Mouse (Mus musculus): Measurements from ENCODE around the gene Eci2. TPM values are rescaled to one million over a fixed set of nuclear protein-coding genes. Genes with fewer than 3 reads are reported as not detected.
A peak's percentile ranks its signal among the peaks of the same experiment; 100 is the strongest.
"Not testable (repeated sequence)": the region's sequence is repeated elsewhere in the genome, so short reads cannot be mapped to it uniquely, and the experiment has no call there.

Gene Eci2
- polyA plus RNA-seq, 1 experiment from 2014 or later: 118 TPM

- H3K36me3 ChIP-seq: peaks cover 66% of the 10 kb centered on the region
- H3K4me1 ChIP-seq; H3K27ac ChIP-seq (replicated peaks); ATAC-seq (ENCODE audit: low FRiP score, low read depth); H3K27me3 ChIP-seq; H3K9me3 ChIP-seq; H3K9ac ChIP-seq (replicated peaks); H3K4me2 ChIP-seq (replicated peaks); H3K4me3 ChIP-seq: not testable (repeated sequence)
- WGBS: 67% methylated on average over 5 of the region's 5 CpGs
These were observed 48.3 kb downstream of the Eci2 start for GRCm38 (mm10) chr13:34978635-34979034.

- Histone ChIP-seq H3K4me2 (replicated peaks) (no peak overlapping the region), H3K9ac (replicated peaks) (no peak overlapping the region), H3K4me1 (no peaks in the 10 kb centered on the region), H3K27ac (replicated peaks) (no peak overlapping the region), H3K27me3 (no peaks in the 10 kb centered on the region), H3K36me3 (peaks cover 55% of the 10 kb centered on the region), H3K9me3 (no peaks in the 10 kb centered on the region), H3K4me3 (no peak overlapping the region)
- no peak for ATAC-seq (ENCODE audit: low FRiP score, low read depth)
- WGBS: over 99% methylated on average over 3 of the region's 3 CpGs
These were observed 49.5 kb downstream of the Eci2 start for GRCm38 (mm10) chr13:34977410-34977809.

GRCm38 (mm10) chr13:34976116-34976515, 50.8 kb downstream of the Eci2 start:
- no peak overlapping the region for H3K27ac ChIP-seq (replicated peaks)
- H3K36me3 ChIP-seq: peaks cover 43% of the 10 kb centered on the region
- WGBS: 95% methylated on average over 4 of the region's 4 CpGs
- H3K4me2 ChIP-seq (replicated peaks): no peak overlapping the region
- no peak overlapping the region for H3K4me3 ChIP-seq
- H3K27me3 ChIP-seq: no peaks in the 10 kb centered on the region
- no peaks in the 10 kb centered on the region for H3K4me1 ChIP-seq
- no peak overlapping the region for H3K9ac ChIP-seq (replicated peaks)
- no peak for ATAC-seq (ENCODE audit: low FRiP score, low read depth)
- no peaks in the 10 kb centered on the region for H3K9me3 ChIP-seq

GRCm38 (mm10) chr13:34973770-34974169, 53.1 kb downstream of the Eci2 start:
- Histone ChIP-seq H3K9ac (replicated peaks) (no peak overlapping the region), H3K36me3 (peaks cover 20% of the 10 kb centered on the region), H3K4me1 (no peaks in the 10 kb centered on the region), H3K4me3 (no peak overlapping the region), H3K27me3 (no peaks in the 10 kb centered on the region), H3K27ac (replicated peaks) (no peak overlapping the region), H3K9me3 (no peaks in the 10 kb centered on the region), H3K4me2 (replicated peaks) (no peak overlapping the region)
- WGBS: 74% methylated on average over 1 of the region's 1 CpGs
- ATAC-seq (ENCODE audit: low FRiP score, low read depth): no peak

GRCm38 (mm10) chr13:34973149-34973548, 53.7 kb downstream of the Eci2 start:
- H3K4me1 ChIP-seq: no peaks in the 10 kb centered on the region
- WGBS: 39% methylated on average over 1 of the region's 1 CpGs
- no peak overlapping the region for H3K4me3 ChIP-seq
- no peak overlapping the region for H3K27ac ChIP-seq (replicated peaks)
- H3K36me3 ChIP-seq: peaks cover 14% of the 10 kb centered on the region
- H3K4me2 ChIP-seq (replicated peaks): no peak overlapping the region
- ATAC-seq (ENCODE audit: low FRiP score, low read depth): no peak
- no peaks in the 10 kb centered on the region for H3K27me3 ChIP-seq
- H3K9me3 ChIP-seq: no peaks in the 10 kb centered on the region
- H3K9ac ChIP-seq (replicated peaks): no peak overlapping the region

- not testable (repeated sequence) for H3K9me3 ChIP-seq; H3K27ac ChIP-seq (replicated peaks); H3K36me3 ChIP-seq; ATAC-seq (ENCODE audit: low FRiP score, low read depth); H3K4me1 ChIP-seq; H3K4me2 ChIP-seq (replicated peaks); H3K9ac ChIP-seq (replicated peaks); H3K4me3 ChIP-seq; H3K27me3 ChIP-seq
These were observed 54.4 kb downstream of the Eci2 start for GRCm38 (mm10) chr13:34972456-34972855.

GRCm38 (mm10) chr13:34965647-34966046, 61.2 kb downstream of the Eci2 start:
- not testable (repeated sequence) for H3K9me3 ChIP-seq; ATAC-seq (ENCODE audit: low FRiP score, low read depth); H3K27ac ChIP-seq (replicated peaks); H3K4me2 ChIP-seq (replicated peaks); H3K9ac ChIP-seq (replicated peaks); H3K36me3 ChIP-seq; H3K4me1 ChIP-seq; H3K4me3 ChIP-seq
- peaks cover 32% of the 10 kb centered on the region for H3K27me3 ChIP-seq
- WGBS: 74% methylated on average over 9 of the region's 9 CpGs

- Histone ChIP-seq H3K27ac (replicated peaks) (no peak overlapping the region), H3K9me3 (no peaks in the 10 kb centered on the region), H3K4me2 (replicated peaks) (peak overlapping the region; percentile 69), H3K36me3 (no peaks in the 10 kb centered on the region), H3K27me3 (peaks cover 32% of the 10 kb centered on the region), H3K4me3 (peak overlapping the region; percentile 44), H3K9ac (replicated peaks) (no peak overlapping the region), H3K4me1 (peaks cover 6% of the 10 kb centered on the region; the same call in 1 of the 2 replicates)
- no peak for ATAC-seq (ENCODE audit: low FRiP score, low read depth)
- 8% methylated on average over 5 of the region's 5 CpGs for WGBS
These were observed 62.0 kb downstream of the Eci2 start for GRCm38 (mm10) chr13:34964866-34965265.

GRCm38 (mm10) chr13:34964419-34964818, 62.5 kb downstream of the Eci2 start:
- WGBS: 7% methylated on average over 14 of the region's 14 CpGs
- no peak overlapping the region for H3K27ac ChIP-seq (replicated peaks)
- H3K4me3 ChIP-seq: peak overlapping the region; percentile 44
- peak overlapping the region; percentile 69 for H3K4me2 ChIP-seq (replicated peaks)
- no peak overlapping the region for H3K9ac ChIP-seq (replicated peaks)
- no peaks in the 10 kb centered on the region for H3K9me3 ChIP-seq
- H3K4me1 ChIP-seq: peaks cover 6% of the 10 kb centered on the region; the same call in 1 of the 2 replicates
- H3K36me3 ChIP-seq: no peaks in the 10 kb centered on the region
- H3K27me3 ChIP-seq: peaks cover 32% of the 10 kb centered on the region
- ATAC-seq (ENCODE audit: low FRiP score, low read depth): no peak

- no peaks in the 10 kb centered on the region for H3K9me3 ChIP-seq
- H3K36me3 ChIP-seq: no peaks in the 10 kb centered on the region
- H3K27me3 ChIP-seq: peaks cover 32% of the 10 kb centered on the region
- 2% methylated on average over 32 of the region's 32 CpGs for WGBS
- peak within 1 kb of the TSS; percentile 69 for H3K4me2 ChIP-seq (replicated peaks)
- ATAC-seq (ENCODE audit: low FRiP score, low read depth): peak; percentile 66
- H3K9ac ChIP-seq (replicated peaks): peak within 1 kb of the TSS; percentile 29
- no peak within 1 kb of the TSS for H3K27ac ChIP-seq (replicated peaks)
- H3K4me3 ChIP-seq: peak within 1 kb of the TSS; percentile 44
- peaks cover 6% of the 10 kb centered on the region; the same call in 1 of the 2 replicates for H3K4me1 ChIP-seq
These were observed 63.1 kb downstream of the Eci2 start, which contains the start of gene Eci3 for GRCm38 (mm10) chr13:34963511-34964397. TSS of gene Eci3 (minus strand) at chr13:34963810.

GRCm38 (mm10) chr13:34960996-34961770, 65.7 kb downstream of the Eci2 start:
- peaks cover 6% of the 10 kb centered on the region; the same call in 1 of the 2 replicates for H3K4me1 ChIP-seq
- no peak overlapping the region for H3K27ac ChIP-seq (replicated peaks)
- no peaks in the 10 kb centered on the region for H3K9me3 ChIP-seq
- H3K4me3 ChIP-seq: no peak overlapping the region
- 79% methylated on average over 4 of the region's 4 CpGs for WGBS
- H3K27me3 ChIP-seq: peaks cover 32% of the 10 kb centered on the region
- H3K9ac ChIP-seq (replicated peaks): no peak overlapping the region
- ATAC-seq (ENCODE audit: low FRiP score, low read depth): no peak
- no peak overlapping the region for H3K4me2 ChIP-seq (replicated peaks)
- no peaks in the 10 kb centered on the region for H3K36me3 ChIP-seq

- H3K36me3 ChIP-seq; H3K4me3 ChIP-seq; H3K4me1 ChIP-seq; ATAC-seq (ENCODE audit: low FRiP score, low read depth); H3K9me3 ChIP-seq; H3K9ac ChIP-seq (replicated peaks); H3K4me2 ChIP-seq (replicated peaks); H3K27me3 ChIP-seq; H3K27ac ChIP-seq (replicated peaks): not testable (repeated sequence)
- WGBS: 84% methylated on average over 3 of the region's 3 CpGs
These were observed 68.7 kb downstream of the Eci2 start for GRCm38 (mm10) chr13:34958158-34958557.

Measured in midbrain, embryonic 12.5 days (tissue).